Mouse (Mus musculus) layer of hippocampus, adult 8-10 months (tissue): ENCODE data around the gene Vgll4. TPM values are rescaled to one million over a fixed set of nuclear protein-coding genes. Genes with fewer than 3 reads are reported as not detected.

Experiments
- DNase-seq, 2 experiments: peaks; one replicate each; pipeline ENCODE4 v3.0.0; 2022; ENCODE audit warnings: low spot score in 2 of 2
- total RNA-seq, 4 experiments: library from RNA; stranded (reverse); gene quantifications; 2 replicates each; pipeline ENCODE4 v1.2.4; 2022

Vgll4 gene
- total RNA-seq, 4 experiments from 2014 or later, result 48.9 to 53.4 (median 49.5) TPM

GRCm38 (mm10) chr6:114875018-114875558 is 94.7 kb downstream of the Vgll4 start:
- peak; percentile 90 to 91 for DNase-seq

- DNase-seq, result no peak
These were observed 95.5 kb downstream of the Vgll4 start for GRCm38 (mm10) chr6:114874138-114874928.

GRCm38 (mm10) chr6:114873808-114874137 is 96.0 kb downstream of the Vgll4 start:
- no peak for DNase-seq

GRCm38 (mm10) chr6:114871010-114871660 is 98.7 kb downstream of the Vgll4 start:
- no peak for DNase-seq

- DNase-seq, result no peak
These were observed 100.2 kb downstream of the Vgll4 start for GRCm38 (mm10) chr6:114869501-114870076.

GRCm38 (mm10) chr6:114868656-114869055 is 101.1 kb downstream of the Vgll4 start:
- DNase-seq, result no peak

GRCm38 (mm10) chr6:114866619-114867018 is 103.2 kb downstream of the Vgll4 start:
- no peak for DNase-seq

- no peak for DNase-seq
These were observed 103.7 kb downstream of the Vgll4 start for GRCm38 (mm10) chr6:114866078-114866477.

GRCm38 (mm10) chr6:114864421-114864820 is 105.4 kb downstream of the Vgll4 start:
- no peak for DNase-seq

- no peak for DNase-seq
These were observed 106.3 kb downstream of the Vgll4 start for GRCm38 (mm10) chr6:114863501-114863900.

- DNase-seq, result no peak
These were observed 107.7 kb downstream of the Vgll4 start for GRCm38 (mm10) chr6:114862046-114862445.

- DNase-seq, result no peak
These were observed 108.2 kb downstream of the Vgll4 start for GRCm38 (mm10) chr6:114861591-114861990.

GRCm38 (mm10) chr6:114860677-114861568 is 108.9 kb downstream of the Vgll4 start:
- DNase-seq, result no peak

- no peak for DNase-seq
These were observed 111.1 kb downstream of the Vgll4 start for GRCm38 (mm10) chr6:114858722-114859053.

- DNase-seq, result no peak
These were observed 111.6 kb downstream of the Vgll4 start for GRCm38 (mm10) chr6:114857996-114858721.

GRCm38 (mm10) chr6:114856501-114856900 is 113.3 kb downstream of the Vgll4 start:
- DNase-seq, result no peak

- no peak for DNase-seq
These were observed 114.2 kb downstream of the Vgll4 start for GRCm38 (mm10) chr6:114855644-114856043.

- DNase-seq, result no peak
These were observed 115.4 kb downstream of the Vgll4 start for GRCm38 (mm10) chr6:114854368-114854767.

- no peak for DNase-seq
These were observed 117.1 kb downstream of the Vgll4 start for GRCm38 (mm10) chr6:114852739-114853138.

GRCm38 (mm10) chr6:114851688-114852087 is 118.1 kb downstream of the Vgll4 start:
- DNase-seq, result no peak

GRCm38 (mm10) chr6:114849787-114850186 is 120.0 kb downstream of the Vgll4 start:
- no peak for DNase-seq
